Mouse (Mus musculus): ENCODE measurements around the gene Psd. TPM values are rescaled to one million over a fixed set of nuclear protein-coding genes. Genes with fewer than 3 reads are reported as not detected.

The Psd gene
- total RNA-seq, 1 experiment from 2014 or later, result 2.2 TPM

- no peak for ATAC-seq (ENCODE audit: extremely low read depth, insufficient number of reproducible peaks, low FRiP score, poor library complexity, severe bottlenecking)
Measured at GRCm38 (mm10) chr19:46310312-46310865, 16.6 kb downstream of the Psd start.

DNA sequence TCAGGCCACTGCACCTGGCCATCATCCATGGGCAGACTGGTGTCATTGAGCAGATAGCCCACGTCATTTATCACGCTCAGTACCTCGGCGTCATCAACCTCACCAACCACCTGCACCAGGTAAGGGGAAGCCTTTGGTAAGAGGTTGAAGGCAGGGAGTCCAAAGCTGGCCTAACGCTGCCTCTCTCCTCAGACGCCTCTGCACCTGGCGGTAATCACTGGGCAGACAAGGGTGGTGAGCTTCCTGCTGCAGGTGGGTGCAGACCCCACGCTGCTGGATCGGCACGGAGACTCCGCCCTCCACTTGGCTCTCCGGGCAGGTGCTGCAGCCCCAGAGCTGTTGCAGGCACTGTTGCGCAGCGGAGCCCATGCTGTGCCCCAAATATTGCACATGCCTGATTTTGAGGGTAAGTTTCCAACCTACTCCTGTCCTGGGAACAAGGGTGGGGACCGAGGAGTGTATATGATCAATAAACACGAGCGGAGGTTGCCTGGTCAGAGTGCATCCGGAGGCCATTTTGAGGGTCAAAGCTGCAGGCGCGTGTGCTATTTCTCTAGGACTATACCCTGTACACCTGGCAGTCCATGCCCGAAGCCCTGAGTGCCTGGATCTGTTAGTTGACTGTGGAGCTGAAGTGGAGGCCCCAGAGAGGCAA lies 17.2 kb downstream of the Psd start:
- ATAC-seq (ENCODE audit: extremely low read depth, insufficient number of reproducible peaks, low FRiP score, poor library complexity, severe bottlenecking), result no peak

GRCm38 (mm10) chr19:46308706-46309435 lies 18.1 kb downstream of the Psd start:
- peak; percentile 34; the same call in 1 of the 2 replicates for ATAC-seq (ENCODE audit: extremely low read depth, insufficient number of reproducible peaks, low FRiP score, poor library complexity, severe bottlenecking)

DNA sequence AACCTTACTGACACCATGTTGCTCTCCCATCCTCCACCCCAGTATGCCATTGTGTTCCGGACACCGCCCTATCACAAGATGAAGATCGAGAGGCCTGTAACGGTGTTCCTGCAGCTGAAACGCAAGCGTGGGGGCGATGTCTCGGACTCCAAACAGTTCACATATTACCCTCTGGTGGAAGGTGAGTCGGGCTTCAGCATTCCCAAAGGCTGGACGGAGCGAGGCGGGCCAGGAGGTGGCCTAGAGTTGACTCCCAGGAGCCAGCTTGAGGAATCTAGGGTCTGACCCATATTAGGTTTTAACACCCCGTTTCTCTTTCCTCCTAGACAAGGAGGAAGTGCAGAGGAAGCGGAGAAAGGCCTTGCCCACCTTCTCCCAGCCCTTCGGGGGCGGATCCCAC lies 18.7 kb downstream of the Psd start:
- no peak for ATAC-seq (ENCODE audit: extremely low read depth, insufficient number of reproducible peaks, low FRiP score, poor library complexity, severe bottlenecking)

DNA sequence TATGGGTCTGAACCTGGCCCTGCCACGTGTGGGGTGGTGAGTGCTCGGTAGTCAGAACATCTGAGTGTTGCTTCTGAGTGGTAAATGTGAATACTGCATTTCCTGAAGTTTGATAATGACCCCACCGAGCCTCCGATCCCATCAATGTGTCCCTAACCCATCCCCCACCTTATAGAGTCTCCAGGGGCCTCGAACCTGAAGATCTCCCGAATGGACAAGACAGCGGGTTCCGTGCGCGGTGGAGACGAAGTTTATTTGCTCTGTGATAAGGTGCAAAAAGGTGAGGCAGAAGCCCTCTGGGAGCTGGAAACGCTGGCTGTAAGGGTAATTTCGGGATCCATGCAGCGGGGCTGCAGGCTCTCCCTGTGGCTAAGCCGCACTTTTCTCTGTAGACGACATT lies 19.2 kb downstream of the Psd start:
- no peak for ATAC-seq (ENCODE audit: extremely low read depth, insufficient number of reproducible peaks, low FRiP score, poor library complexity, severe bottlenecking)

- ATAC-seq (ENCODE audit: extremely low read depth, insufficient number of reproducible peaks, low FRiP score, poor library complexity, severe bottlenecking), result no peak
Measured at GRCm38 (mm10) chr19:46306751-46307289, 20.1 kb downstream of the Psd start.

- ATAC-seq (ENCODE audit: extremely low read depth, insufficient number of reproducible peaks, low FRiP score, poor library complexity, severe bottlenecking), result no peak
Measured at GRCm38 (mm10) chr19:46306268-46306610, 20.7 kb downstream of the Psd start.

DNA sequence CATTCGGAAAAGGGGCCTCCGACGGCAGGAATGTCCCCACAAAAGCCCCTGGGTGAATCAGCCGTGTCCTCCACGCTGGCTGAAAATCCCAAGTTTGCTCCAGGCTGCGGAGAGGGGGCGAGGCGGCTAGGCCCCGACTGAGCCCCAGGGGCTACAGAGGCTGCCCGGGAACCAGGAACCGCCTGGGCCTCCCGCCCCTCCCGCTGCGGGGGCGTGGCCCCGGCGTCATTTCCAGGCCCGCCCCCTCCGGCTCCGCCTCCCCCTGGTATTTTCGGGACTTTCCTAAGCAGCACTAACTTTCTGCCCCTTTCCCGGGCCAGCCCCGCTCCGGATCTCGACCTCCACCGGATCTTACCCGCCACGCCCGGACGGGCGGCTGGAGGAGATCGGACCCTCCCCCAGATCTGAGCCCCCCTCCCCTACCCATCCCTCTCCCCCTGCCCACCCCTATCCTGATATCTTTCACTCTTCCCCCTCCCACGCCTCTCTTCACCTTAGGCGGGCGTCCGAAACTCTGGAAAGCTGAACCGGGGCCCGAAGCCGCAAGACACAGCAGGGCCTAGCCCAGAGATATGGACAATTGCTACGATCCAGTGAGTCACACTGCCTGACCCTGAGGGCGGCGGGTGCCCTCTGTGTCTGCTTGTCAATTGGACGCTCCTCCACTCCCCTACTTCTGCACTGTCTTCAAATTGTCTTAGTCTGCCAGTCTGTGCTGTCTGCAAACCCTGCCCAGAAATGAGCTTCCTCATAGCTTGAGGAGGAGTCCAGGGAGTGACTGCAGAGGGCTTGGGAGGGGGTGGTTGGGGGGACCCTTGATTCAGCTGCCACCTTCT lies 21.3 kb downstream of the Psd start:
- peak; percentile 42 for ATAC-seq (ENCODE audit: extremely low read depth, insufficient number of reproducible peaks, low FRiP score, poor library complexity, severe bottlenecking)

- no peak for ATAC-seq (ENCODE audit: extremely low read depth, insufficient number of reproducible peaks, low FRiP score, poor library complexity, severe bottlenecking)
Measured at GRCm38 (mm10) chr19:46304908-46305333, 22.0 kb downstream of the Psd start.

GRCm38 (mm10) chr19:46304216-46304841 lies 22.6 kb downstream of the Psd start, which contains the start of gene Nfkb2:
Gene Nfkb2, plus strand, starts transcription at chr19:46304320.
- peak; percentile 68 for ATAC-seq (ENCODE audit: extremely low read depth, insufficient number of reproducible peaks, low FRiP score, poor library complexity, severe bottlenecking)

DNA sequence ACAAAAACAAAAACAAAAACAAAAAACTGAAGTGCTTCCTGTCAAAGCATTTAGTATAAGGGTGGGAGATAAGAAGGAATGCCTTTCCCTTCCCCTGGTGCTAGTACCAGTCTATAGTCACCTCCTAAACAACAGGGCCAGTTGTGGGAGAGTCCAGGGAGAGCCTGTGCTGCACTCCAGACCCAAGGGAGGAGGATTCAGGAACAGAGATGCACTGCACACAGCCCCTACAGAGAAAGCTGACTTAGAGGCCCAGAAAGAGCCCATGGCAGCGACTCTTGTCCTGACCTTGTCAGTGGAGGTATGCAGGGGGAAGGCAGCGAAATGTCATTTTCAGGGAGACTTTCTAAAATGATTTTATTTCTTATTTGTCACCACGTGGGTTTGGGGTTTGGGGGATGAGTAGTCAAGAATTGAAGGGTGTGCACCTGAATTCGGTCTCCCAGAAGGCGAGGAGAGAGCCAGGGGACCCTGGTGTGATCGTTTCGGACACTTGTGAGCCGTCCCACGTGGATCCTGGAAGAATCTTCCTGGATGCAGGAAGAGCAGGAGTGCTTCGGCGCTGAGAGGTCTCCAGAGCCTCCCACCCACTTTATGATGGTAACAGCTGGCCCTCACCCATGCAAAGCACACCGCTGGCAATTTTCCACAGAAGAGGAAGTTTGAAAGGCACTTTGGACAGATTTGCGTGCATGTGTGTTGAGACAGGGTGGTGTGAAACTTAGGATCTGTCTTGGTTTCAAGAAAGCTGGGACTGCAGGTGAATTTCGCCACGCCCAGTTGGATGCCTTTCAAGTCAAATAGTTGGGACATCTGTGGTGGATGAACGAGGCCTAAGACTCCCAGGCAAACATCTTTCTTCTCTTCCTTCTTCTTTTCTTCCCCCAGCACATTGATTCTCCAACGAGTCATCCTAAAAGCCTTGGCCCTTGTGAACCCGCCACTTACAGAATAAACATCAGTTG lies 23.4 kb downstream of the Psd start:
- no peak for ATAC-seq (ENCODE audit: extremely low read depth, insufficient number of reproducible peaks, low FRiP score, poor library complexity, severe bottlenecking)

DNA sequence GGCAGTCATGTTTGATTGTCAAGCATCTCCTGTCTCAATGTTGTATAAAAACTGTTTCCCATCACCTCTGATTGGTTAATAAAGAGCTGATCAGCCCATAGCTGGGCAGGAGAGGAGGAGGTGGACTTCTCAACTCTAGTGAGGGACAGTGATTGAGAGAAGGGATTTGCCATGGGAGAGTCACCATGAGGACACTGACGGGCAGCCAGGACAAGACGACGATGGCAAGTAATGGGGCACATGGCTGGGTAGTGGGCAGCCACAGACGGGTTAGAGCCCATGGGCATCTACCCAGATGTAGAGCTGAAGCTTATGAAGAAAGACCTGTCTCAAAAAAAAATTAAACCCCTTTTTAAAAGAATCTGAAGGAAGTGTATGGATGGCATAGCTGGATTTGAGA lies 24.4 kb downstream of the Psd start:
- no peak for ATAC-seq (ENCODE audit: extremely low read depth, insufficient number of reproducible peaks, low FRiP score, poor library complexity, severe bottlenecking)

GRCm38 (mm10) chr19:46300294-46301045 lies 26.5 kb downstream of the Psd start:
- no peak for ATAC-seq (ENCODE audit: extremely low read depth, insufficient number of reproducible peaks, low FRiP score, poor library complexity, severe bottlenecking)

GRCm38 (mm10) chr19:46296938-46297337 lies 30.0 kb downstream of the Psd start:
- no peak for ATAC-seq (ENCODE audit: extremely low read depth, insufficient number of reproducible peaks, low FRiP score, poor library complexity, severe bottlenecking)

- ATAC-seq (ENCODE audit: extremely low read depth, insufficient number of reproducible peaks, low FRiP score, poor library complexity, severe bottlenecking), result no peak
Measured at GRCm38 (mm10) chr19:46290535-46291105, 36.3 kb downstream of the Psd start.

DNA sequence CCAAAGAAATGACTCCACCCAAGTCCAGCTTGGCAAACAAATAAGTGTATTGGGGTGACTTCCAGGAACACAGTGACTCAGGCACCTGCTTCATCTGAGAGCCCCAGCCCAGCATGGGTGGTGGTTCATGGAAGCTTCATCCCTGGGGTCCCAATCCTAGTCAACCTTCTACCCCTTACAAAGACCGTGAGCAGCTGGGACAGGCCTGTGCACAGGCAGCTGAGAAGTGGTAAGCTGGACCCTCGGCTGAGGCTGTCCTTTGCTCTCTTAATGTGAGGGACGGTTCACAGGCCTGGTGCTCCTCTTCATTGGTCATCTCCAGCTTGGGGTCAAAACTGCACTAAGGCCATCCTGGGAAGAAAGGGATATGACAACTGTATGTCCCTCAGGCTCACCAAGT lies 39.4 kb downstream of the Psd start:
- ATAC-seq (ENCODE audit: extremely low read depth, insufficient number of reproducible peaks, low FRiP score, poor library complexity, severe bottlenecking), result no peak

GRCm38 (mm10) chr19:46286926-46287325 lies 40.0 kb downstream of the Psd start:
- ATAC-seq (ENCODE audit: extremely low read depth, insufficient number of reproducible peaks, low FRiP score, poor library complexity, severe bottlenecking), result no peak

Data from neutrophil, adult 5-6 weeks (primary cell).